Mouse (Mus musculus) erythroblast, embryonic 14.5 days (primary cell): ENCODE measurements around the gene Zfp64.

Source experiments
- GATA1 ChIP-seq: IDR thresholded peaks from 2 replicates; pipeline ENCODE4 v1.6.1; 2012; ENCODE audit warnings: low read length, inconsistent platforms, mixed read lengths
- TAL1 ChIP-seq: IDR thresholded peaks from 3 replicates; pipeline ENCODE4 v1.6.1; 2012; ENCODE audit warnings: low read length, inconsistent platforms, mixed read lengths

DNA sequence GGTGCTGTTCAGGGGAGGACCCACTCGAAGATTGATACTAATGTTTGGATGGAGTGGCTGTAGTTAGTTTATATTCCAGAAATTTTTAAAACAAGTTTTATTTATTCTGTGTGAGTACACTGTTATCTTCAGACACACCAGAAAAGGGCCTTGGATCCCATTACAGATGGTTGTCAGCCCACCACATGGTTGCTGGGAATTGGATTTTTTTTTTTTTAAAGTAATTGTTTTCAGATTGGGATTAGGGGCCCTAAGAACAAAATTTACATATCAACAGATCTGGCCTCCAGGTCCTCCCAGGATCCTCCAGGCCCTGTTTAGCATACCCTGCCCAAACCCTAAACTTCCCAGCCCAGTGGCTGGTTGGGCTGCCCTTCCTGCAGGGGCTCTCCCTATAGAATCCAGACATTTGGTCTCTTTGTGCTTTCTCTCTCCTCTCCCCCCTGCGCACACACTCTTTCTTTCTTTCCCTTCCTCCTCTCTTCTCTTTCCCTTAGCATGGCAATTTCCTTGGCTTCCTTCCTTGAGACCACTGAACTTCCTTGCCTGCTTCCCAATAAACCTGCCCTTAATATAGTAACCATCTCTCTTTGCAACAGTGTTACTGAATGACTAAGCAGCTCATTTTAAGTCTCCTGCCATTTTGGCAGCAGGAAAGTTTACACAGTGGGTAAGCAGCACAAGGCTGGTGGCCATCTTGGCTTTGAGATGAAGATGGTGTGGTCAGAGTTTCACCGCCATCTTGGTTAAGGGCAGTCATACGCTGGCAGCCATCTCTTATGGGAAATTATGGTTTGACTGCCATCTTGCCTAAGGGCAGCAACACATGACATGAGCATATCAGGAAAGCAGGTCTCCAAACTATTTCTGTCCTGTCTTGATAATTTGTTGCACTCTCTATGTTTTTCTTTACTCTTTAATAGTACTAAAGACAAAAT, 6.6 kb upstream of the Zfp64 start:
- TF ChIP-seq GATA1: no peak
- no peak for TF ChIP-seq TAL1
